Mouse (Mus musculus) forebrain, embryonic 16.5 days (tissue): Measurements from ENCODE around the gene Cox6b1. TPM values are rescaled to one million over a fixed set of nuclear protein-coding genes. Genes with fewer than 3 reads are reported as not detected.

ENCODE experiments used
- ATAC-seq: fragments of 200-750 bp; cut with Nextera tagmentation; 2 replicates; pipeline ENCODE4 v1.8.0; 2017; ENCODE audit warnings: mild to moderate bottlenecking, moderate library complexity
- H3K27ac ChIP-seq: fragments of 300-500 bp; sonication (generic); 2 replicates; pipeline ENCODE4 v1.5.1; 2014; ENCODE audit warnings: low read length, control low read depth
- H3K27me3 ChIP-seq: fragments of 300-500 bp; sonication (generic); replicated peaks from 2 replicates; pipeline ENCODE4 v1.6.1; 2014; ENCODE audit warnings: low read length; ENCODE audit not compliant: control insufficient read depth, insufficient read depth
- H3K36me3 ChIP-seq: fragments of 300-500 bp; sonication (generic); 2 replicates; pipeline ENCODE4 v1.6.1; 2014; ENCODE audit not compliant: control insufficient read depth, insufficient read depth
- H3K4me1 ChIP-seq: fragments of 300-500 bp; sonication (generic); replicated peaks from 2 replicates; pipeline ENCODE4 v1.6.1; 2014; ENCODE audit warnings: low read length; ENCODE audit not compliant: control insufficient read depth, insufficient read depth
- H3K4me2 ChIP-seq: fragments of 300-500 bp; sonication (generic); 2 replicates; pipeline ENCODE4 v1.6.1; 2014; ENCODE audit warnings: mild to moderate bottlenecking, low read length, control low read depth
- H3K4me3 ChIP-seq: fragments of 300-500 bp; sonication (generic); replicated peaks from 2 replicates; pipeline ENCODE4 v1.5.1; 2014; ENCODE audit warnings: mild to moderate bottlenecking, low read length, control low read depth
- H3K9ac ChIP-seq: fragments of 300-500 bp; sonication (generic); replicated peaks from 2 replicates; pipeline ENCODE4 v1.6.1; 2014; ENCODE audit warnings: low read depth, low read length, control low read depth
- H3K9me3 ChIP-seq: fragments of 300-500 bp; sonication (generic); 2 replicates; pipeline ENCODE4 v1.6.1; 2016; ENCODE audit warnings: low read length; ENCODE audit not compliant: control insufficient read depth
- WGBS: fragments of 180-500 bp; shearing (Covaris S2); extraction: QIAGEN DNeasy Blood & Tissue Kit; methylation state at CpG from one replicate; pipeline ENCODE4 v1.1.7; 2014; 5-methylcytosine and 5-hydroxymethylcytosine counted together
- polyA plus RNA-seq: library from polyadenylated mRNA; unstranded; fragments of >200 nt; fragmentation: Nextera tagmentation; extraction: Ambion mirVana; gene quantifications from 2 replicates; pipeline ENCODE4 v1.2.1, GENCODE M21; 2015

Gene Cox6b1
- polyA plus RNA-seq, 1 experiment from 2014 or later: 860 TPM

GRCm38 (mm10) chr7:30599933-30600353 is 26.0 kb downstream of the Cox6b1 start:
- Histone ChIP-seq H3K4me2 (peak overlapping the region; percentile 34), H3K9me3 (no peaks in the 10 kb centered on the region), H3K27me3 (no peaks in the 10 kb centered on the region), H3K4me3 (peak overlapping the region; percentile 19), H3K27ac (peak overlapping the region; percentile 34; the same call in 1 of the 2 replicates), H3K9ac (no peak overlapping the region), H3K4me1 (peaks cover 12% of the 10 kb centered on the region), H3K36me3 (no peaks in the 10 kb centered on the region)
- peak; percentile 99 for ATAC-seq
- 0% methylated on average over 16 of the region's 16 CpGs for WGBS

GRCm38 (mm10) chr7:30598786-30599185 is 27.2 kb downstream of the Cox6b1 start, which contains the start of gene Zbtb32:
Gene Zbtb32, minus strand, starts transcription at chr7:30598909.
- Histone ChIP-seq H3K4me2 (peak within 1 kb of the TSS; percentile 34), H3K27me3 (no peaks in the 10 kb centered on the region), H3K36me3 (no peaks in the 10 kb centered on the region), H3K9me3 (no peaks in the 10 kb centered on the region), H3K9ac (no peak within 1 kb of the TSS), H3K4me1 (peaks cover 12% of the 10 kb centered on the region), H3K27ac (no peak within 1 kb of the TSS), H3K4me3 (peak within 1 kb of the TSS; percentile 15)
- no peak for ATAC-seq
- WGBS: 95% methylated on average over 12 of the region's 12 CpGs

GRCm38 (mm10) chr7:30596811-30597210 is 29.1 kb downstream of the Cox6b1 start:
- H3K4me2 ChIP-seq: no peak overlapping the region
- H3K36me3 ChIP-seq: no peaks in the 10 kb centered on the region
- no peak overlapping the region for H3K27ac ChIP-seq
- ATAC-seq: no peak
- H3K9me3 ChIP-seq: no peaks in the 10 kb centered on the region
- no peak overlapping the region for H3K4me3 ChIP-seq
- WGBS: 39% methylated on average over 5 of the region's 5 CpGs
- H3K9ac ChIP-seq: no peak overlapping the region
- H3K27me3 ChIP-seq: no peaks in the 10 kb centered on the region
- peaks cover 12% of the 10 kb centered on the region for H3K4me1 ChIP-seq

GRCm38 (mm10) chr7:30596093-30596492 is 29.9 kb downstream of the Cox6b1 start:
- H3K4me2 ChIP-seq: no peak overlapping the region
- H3K9me3 ChIP-seq: no peaks in the 10 kb centered on the region
- H3K27ac ChIP-seq: no peak overlapping the region
- no peaks in the 10 kb centered on the region for H3K36me3 ChIP-seq
- WGBS: 83% methylated on average over 5 of the region's 5 CpGs
- no peaks in the 10 kb centered on the region for H3K27me3 ChIP-seq
- no peak overlapping the region for H3K4me3 ChIP-seq
- peaks cover 12% of the 10 kb centered on the region for H3K4me1 ChIP-seq
- no peak overlapping the region for H3K9ac ChIP-seq
- ATAC-seq: no peak

- no peak overlapping the region for H3K4me3 ChIP-seq
- H3K27me3 ChIP-seq: no peaks in the 10 kb centered on the region
- H3K36me3 ChIP-seq: no peaks in the 10 kb centered on the region
- no peaks in the 10 kb centered on the region for H3K9me3 ChIP-seq
- peaks cover 6% of the 10 kb centered on the region; the same call in 1 of the 2 replicates for H3K4me1 ChIP-seq
- 63% methylated on average over 4 of the region's 4 CpGs for WGBS
- H3K4me2 ChIP-seq: no peak overlapping the region
- H3K9ac ChIP-seq: no peak overlapping the region
- ATAC-seq: no peak
- no peak overlapping the region for H3K27ac ChIP-seq
Measured at GRCm38 (mm10) chr7:30594510-30595024, 31.4 kb downstream of the Cox6b1 start.

- Histone ChIP-seq H3K9me3 (no peaks in the 10 kb centered on the region), H3K4me2 (no peak overlapping the region), H3K27me3 (no peaks in the 10 kb centered on the region), H3K36me3 (no peaks in the 10 kb centered on the region), H3K4me1 (peaks cover 6% of the 10 kb centered on the region; the same call in 1 of the 2 replicates), H3K27ac (no peak overlapping the region), H3K9ac (no peak overlapping the region), H3K4me3 (no peak overlapping the region)
- ATAC-seq: no peak
- WGBS: 74% methylated on average over 10 of the region's 10 CpGs
Measured at GRCm38 (mm10) chr7:30593579-30594509, 32.1 kb downstream of the Cox6b1 start.

GRCm38 (mm10) chr7:30592772-30593423 is 33.1 kb downstream of the Cox6b1 start:
- Histone ChIP-seq H3K27me3 (no peaks in the 10 kb centered on the region), H3K4me2 (no peak overlapping the region), H3K36me3 (no peaks in the 10 kb centered on the region), H3K4me1 (peaks cover 6% of the 10 kb centered on the region; the same call in 1 of the 2 replicates), H3K9me3 (no peaks in the 10 kb centered on the region), H3K27ac (no peak overlapping the region), H3K4me3 (no peak overlapping the region), H3K9ac (no peak overlapping the region)
- no peak for ATAC-seq
- WGBS: 58% methylated on average over 5 of the region's 5 CpGs

- Histone ChIP-seq H3K4me1 (peaks cover 19% of the 10 kb centered on the region), H3K27ac (no peak overlapping the region), H3K36me3 (no peaks in the 10 kb centered on the region), H3K4me2 (no peak overlapping the region), H3K27me3 (no peaks in the 10 kb centered on the region), H3K9me3 (no peaks in the 10 kb centered on the region), H3K4me3 (no peak overlapping the region), H3K9ac (no peak overlapping the region)
- no peak for ATAC-seq
- WGBS: 29% methylated on average over 4 of the region's 4 CpGs
Measured at GRCm38 (mm10) chr7:30591605-30591951, 34.4 kb downstream of the Cox6b1 start.

- no peaks in the 10 kb centered on the region for H3K9me3 ChIP-seq
- 93% methylated on average over 9 of the region's 9 CpGs for WGBS
- H3K4me2 ChIP-seq: no peak overlapping the region
- no peaks in the 10 kb centered on the region for H3K27me3 ChIP-seq
- peaks cover 23% of the 10 kb centered on the region for H3K4me1 ChIP-seq
- H3K9ac ChIP-seq: no peak overlapping the region
- no peak for ATAC-seq
- H3K4me3 ChIP-seq: no peak overlapping the region
- no peak overlapping the region for H3K27ac ChIP-seq
- H3K36me3 ChIP-seq: no peaks in the 10 kb centered on the region
Measured at GRCm38 (mm10) chr7:30590927-30591604, 34.9 kb downstream of the Cox6b1 start.
